Mouse (Mus musculus): ENCODE measurements at regions not wholly inside any gene's neighbourhood (a gene's known extent, or its start where the extent isn't known, plus 50 kb on each side); places are given as distances from the start of the nearest gene placed in this dataset.

DNA sequence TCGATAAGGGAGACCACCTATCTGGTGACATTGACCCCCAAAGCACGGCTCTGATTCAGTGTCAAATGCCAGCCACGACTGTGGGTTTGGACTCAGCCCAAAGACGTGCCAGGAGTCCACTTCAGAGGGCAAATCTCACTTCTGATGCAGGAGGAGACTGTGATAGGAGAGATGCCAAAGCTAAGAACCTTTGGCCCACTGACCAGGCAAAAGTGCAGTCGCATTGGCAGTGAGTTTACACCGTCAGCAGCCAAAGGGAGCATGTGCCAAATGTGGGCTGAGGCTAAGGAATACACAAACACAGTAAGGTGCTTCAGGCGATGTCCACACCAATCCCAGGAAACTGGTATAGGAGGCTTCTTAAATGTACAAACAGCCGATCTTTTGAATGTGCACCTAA lies 202.6 kb upstream of the Nectin1 start:
- TF ChIP-seq CTCF (IDR thresholded peaks at IDR 0.05; ENCODE audit: control insufficient read depth, insufficient read depth, insufficient replicate concordance, low read depth, low read length): no peak
- no peak for TF ChIP-seq POLR2A (IDR thresholded peaks at IDR 0.05; ENCODE audit: control insufficient read depth, low read depth, low read length)
